Mouse (Mus musculus): ENCODE results near the gene Tprn.
A peak's percentile ranks its signal among the peaks of the same experiment; 100 is the strongest.
"Not testable (repeated sequence)": the region's sequence is repeated elsewhere in the genome, so short reads cannot be mapped to it uniquely, and the experiment has no call there.

Gene Tprn

DNA sequence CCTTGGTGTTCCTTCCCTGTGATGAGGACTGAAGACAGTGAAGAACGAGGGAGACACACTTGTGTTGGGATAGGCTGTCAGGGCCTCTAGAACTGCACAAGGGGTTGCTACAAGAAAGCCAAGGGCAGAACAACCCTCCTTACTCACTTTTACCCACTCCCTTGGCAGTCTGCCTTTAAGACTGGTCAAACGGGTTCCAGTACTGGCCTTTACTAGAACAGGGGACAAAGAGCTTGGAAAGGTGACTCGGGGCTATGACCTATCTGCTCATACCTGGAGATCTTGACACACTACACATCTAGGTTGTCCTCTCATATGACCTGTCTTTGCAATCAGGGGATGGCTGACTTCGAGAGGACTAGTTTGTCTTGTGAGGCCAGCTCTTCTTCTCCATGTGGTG is 24.9 kb upstream of the Tprn start:
- DNase-seq (ENCODE audit: low read depth, low spot score) = no peak

DNA sequence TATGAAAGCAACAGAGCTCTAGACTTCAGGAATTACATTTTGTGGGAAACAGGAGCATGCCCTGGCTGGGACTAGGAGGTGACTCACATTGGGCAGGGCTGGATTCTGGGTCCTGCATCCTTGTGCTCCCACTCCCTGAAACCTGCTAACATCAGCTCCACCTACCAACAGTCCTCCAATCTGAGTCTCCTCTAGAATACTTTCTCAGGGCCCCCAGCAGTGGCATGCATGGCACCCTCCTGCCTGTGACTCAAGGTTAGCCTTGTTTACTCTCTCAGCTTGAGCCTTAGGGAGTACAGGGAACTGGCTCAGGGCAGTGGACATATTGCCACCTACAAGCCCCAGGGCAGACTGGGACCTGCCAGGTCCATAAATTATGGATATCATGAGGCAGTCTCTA is 24.3 kb upstream of the Tprn start:
- no peak for DNase-seq (ENCODE audit: low read depth, low spot score)

DNA sequence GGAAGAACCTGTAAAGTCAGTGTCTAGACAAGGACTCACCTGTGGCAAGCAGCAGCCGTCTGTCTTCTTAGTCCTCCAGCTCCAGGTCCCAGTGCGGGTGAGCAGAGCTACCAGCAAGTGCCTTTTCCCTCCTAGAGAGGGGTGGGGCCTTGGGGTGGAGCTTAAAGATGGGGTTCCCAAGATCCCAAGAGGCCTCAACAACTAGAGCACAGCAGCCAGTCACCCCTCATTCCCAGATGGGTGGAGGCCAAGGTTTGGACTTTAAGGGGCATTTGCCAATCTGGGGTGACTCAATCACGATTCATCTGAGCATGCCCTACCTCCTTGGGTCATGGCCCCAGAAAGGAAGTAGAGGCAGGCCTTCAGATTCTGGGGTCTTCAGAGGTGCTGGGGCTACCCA is 22.7 kb upstream of the Tprn start:
- no peak for DNase-seq (ENCODE audit: low read depth, low spot score)

DNA sequence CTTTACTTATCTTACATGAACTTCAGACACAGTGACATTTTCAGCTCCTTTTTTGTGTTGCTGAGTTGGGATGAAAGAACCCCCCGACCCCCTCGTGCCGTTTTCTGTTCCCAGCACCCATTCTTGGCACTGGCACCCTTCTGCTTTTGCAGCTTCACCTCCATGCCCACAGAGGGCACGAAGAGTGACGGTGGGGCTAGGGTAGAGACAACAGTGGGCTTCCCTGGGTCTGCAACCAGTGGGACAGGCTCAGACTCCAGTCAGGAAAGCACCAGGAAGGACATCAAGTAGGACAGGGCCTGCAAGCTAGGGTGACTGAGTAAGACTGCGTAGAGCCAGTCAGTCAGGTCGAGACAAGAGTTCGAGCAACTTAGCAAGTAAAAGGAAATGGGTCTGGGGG is 22.1 kb upstream of the Tprn start:
- no peak for DNase-seq (ENCODE audit: low read depth, low spot score)

DNA sequence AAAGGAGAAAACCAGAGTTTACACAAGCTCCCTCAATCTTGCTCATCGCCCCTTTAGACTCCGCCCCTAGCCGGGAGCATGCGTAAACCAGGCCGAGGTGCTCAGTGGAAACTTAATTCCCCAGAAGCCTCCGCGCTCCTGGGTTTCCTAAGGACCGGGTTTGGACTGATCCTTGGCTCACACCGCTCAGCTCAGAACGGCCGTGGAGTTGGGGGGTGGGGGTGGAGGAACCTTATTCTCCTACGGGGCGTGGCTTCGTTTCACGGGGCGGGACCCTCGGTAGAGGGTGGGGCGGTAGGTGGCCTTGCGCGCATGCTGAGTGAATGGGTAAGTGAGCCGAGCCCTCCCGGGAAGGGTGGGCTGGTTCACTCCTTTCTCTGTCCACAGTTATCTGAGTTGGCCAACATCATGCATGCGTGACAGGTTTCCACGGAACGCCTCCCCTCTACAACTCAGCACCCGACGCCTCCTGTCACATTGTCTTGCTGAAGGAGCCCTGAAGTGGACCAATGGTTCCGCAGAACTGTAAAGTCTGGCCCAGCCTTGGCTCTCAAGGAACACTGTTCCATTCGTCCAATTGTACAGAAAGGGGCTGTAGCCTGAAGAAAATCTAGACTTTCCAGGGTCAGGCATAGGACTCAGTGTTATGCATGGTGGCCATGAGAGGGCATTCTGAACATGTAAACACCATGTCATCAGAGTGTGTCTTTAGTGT is 21.5 kb upstream of the Tprn start:
- DNase-seq (ENCODE audit: low read depth, low spot score) = peak; percentile 95

DNA sequence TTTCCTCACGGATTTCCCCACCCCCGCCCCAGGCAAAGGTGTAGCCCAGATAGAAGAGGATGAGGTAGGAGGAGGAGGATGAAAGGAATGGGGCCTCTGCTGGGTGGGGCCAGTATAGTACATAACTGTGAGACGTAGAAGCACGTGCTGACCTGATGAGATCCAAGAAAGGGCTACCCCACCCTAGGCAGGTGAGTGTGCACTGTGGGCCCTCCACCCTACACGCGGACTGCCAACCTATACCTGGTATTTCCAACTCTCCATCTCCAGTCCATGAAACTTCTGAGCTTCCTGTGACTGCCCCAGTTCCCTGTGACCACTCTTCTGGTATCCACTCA is 21.0 kb upstream of the Tprn start:
- DNase-seq (ENCODE audit: low read depth, low spot score) = no peak

DNA sequence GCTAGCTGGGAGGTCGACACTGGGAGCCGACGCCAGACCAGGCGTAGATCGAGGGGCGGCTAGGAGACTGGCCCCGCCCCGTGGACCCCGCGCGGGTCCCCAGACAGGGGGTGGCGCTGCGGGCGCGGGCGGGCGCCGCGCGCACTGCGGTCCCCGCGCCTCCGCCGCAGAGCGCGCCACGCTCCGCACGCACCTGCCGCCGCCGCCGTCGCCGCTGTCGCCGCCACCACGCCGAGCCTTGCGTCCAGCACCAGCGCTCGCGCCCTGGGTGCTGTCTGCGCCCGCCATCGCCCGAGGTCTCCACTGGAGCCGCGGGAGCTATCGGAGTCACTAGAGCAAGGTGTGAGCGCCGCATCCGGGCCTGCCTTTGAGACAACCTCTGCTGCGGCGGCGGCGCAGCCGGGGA is 20.3 kb upstream of the Tprn start, which contains the start of the genes Rnf208 and Cysrt1:
Gene Rnf208, plus strand, starts transcription at position 155 of the 406 bp plus-strand sequence.
Gene Cysrt1, minus strand, starts transcription at position 352 of the 406 bp plus-strand sequence.
- peak; percentile 66 for DNase-seq (ENCODE audit: low read depth, low spot score)

DNA sequence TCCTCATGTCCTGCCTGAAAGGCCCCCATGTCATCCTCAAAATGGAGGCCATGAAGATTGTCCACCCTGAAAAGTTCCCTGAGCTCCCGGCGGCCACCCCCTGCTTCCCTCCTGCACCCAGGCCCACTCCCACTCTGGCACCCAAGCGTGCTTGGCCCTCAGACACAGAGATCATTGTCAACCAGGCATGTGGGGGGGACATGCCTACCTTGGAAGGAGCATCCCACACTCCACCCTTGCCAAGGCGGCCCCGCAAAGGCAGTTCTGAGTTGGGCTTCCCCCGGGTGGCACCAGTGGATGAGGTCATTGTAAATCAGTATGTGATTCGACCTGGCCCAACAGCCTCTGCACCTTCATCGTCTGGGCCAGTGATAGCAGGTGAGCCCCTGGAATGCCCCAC is 19.1 kb upstream of the Tprn start:
- no peak for DNase-seq (ENCODE audit: low read depth, low spot score)

DNA sequence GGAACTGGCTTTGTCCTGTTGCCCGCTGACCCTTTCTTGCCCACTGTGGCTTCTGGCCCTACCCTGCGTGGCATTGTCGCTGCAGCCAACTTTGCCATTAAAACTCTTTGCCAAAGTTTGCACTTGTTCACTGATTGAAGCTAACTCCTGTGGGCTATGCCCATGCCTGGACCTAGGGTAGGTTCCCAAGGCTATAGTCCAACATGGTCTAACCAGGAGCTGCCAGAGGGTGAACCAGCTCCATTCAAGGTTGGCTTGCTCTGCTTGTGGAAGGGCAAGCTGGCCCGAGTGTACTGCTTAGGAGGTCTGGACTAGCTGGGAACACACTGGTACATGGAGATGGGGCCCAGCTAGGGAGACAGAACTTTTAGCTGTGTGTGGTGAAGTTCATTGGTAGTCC is 18.3 kb upstream of the Tprn start:
- no peak for DNase-seq (ENCODE audit: low read depth, low spot score)

DNA sequence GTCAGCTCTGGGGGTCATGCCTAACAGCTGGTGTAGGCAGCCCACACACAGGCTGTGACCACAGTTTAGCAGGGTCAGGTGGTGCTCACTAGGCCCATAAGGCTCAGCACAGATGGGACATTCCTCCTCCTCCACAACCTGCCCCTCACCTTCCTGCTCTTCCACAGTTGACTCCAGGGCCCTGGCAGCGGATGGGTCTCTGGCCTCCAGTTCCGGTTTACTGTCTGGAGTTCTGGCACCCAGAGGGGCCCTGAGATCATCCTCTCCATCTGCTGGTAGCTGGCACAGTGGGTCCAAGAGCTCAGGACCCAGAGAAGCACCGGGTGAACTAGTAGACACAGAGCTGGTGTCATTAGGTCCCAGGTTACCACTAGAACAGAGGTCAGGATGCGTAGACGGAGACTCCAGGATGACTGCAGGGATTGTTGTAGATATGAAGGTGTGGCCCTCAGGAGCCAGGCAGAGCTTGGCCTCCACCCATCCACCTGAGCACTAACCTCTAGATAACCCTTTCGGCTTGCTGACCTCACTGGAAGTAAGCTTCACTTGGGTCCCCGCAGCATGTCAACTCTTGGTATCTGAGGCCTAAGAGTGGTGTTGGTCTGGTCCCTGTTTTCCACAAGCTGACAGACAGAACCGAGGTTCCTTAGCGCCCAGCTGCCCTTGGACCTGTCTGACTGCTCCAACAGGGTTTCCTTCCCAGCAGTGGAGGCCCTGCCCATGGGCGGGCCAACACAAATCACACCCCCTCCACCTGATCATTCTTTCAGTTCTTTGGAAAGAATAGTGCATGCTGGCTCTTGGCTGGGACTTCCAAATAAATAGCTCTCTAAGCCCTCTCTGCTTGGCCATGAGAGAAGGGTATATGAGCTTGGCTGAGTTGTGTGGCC is 16.0 kb upstream of the Tprn start, which contains the start of gene AL732309.1:
Gene AL732309.1, minus strand, starts transcription at position 681 of the 890 bp plus-strand sequence.
- DNase-seq (ENCODE audit: low read depth, low spot score) = peak; percentile 88

DNA sequence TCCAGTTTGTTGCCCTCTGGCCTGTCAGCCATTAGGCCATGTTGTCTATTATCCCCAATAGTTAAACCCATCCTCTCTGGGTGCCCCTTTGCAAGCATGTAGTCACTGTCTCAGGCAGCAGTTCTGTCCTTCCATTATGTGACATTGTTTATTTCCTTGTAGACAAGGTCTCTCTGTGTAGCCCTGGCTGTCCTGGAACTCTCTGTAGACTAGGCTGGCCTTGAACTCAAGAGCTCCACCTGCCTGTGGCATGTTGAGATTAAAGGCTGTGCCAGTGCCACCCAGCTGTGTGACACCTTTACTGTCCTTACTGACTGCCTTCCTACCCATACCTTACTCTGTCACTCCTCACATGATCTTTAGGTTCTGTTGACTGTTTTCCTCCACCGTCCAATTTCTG is 10.1 kb upstream of the Tprn start:
- DNase-seq (ENCODE audit: low read depth, low spot score) = no peak

DNA sequence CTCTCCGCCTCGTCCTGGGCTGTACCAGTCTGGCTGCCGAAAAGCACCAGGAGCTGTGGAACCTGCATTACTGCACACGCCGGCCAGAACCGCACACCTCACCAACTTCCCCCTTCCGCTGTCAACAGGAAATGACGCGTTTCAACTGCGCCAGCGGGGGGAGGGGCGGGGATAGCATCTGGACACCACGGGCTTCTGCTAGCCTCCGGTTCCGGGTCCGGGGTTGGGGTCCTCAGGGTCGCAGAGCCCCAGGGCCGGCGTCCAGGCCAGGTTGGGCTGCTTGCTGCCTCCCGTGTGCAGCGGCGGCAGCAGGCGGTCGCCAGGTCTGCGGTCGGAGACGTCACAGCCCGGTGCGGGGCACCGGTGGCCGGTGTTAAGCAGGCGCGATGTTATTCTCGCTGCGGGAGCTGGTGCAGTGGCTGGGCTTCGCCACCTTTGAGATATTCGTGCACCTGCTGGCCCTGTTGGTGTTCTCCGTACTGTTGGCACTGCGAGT is 7.1 kb upstream of the Tprn start, which contains the start of gene Tmem203:
Gene Tmem203, plus strand, starts transcription at position 156 of the 496 bp plus-strand sequence.
- DNase-seq (ENCODE audit: low read depth, low spot score) = peak; percentile 94

DNA sequence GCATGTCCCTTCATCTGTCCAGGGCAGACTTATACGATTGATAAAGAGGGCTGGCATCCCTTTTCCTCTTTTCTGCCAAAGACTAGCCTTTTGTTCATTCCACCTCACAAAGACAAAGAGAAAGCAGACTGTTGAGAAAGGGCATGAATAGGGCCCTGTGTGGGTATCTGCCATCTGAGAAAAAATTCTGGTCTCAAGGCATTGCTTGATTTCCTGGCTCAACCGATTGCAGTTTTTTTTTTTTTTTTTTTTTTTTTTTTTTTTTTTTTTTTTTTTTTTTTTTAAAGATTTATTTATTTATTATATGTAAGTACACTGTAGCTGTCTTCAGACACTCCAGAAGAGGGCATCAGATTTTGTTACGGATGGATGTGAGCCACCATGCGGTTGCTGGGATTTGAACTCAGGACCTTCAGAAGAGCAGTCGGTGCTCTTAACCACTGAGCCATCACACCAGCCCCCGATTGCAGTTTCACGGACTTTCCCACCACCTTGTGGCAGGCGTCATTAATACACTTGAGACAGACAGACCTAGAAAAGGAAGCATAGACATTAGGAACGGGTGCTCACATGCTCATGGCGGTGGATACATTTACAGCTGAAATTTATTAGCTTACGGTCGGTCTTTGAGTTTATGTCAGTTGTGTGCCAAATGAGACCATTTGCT is 5.8 kb upstream of the Tprn start:
- peak; percentile 48 for DNase-seq (ENCODE audit: low read depth, low spot score)

DNA sequence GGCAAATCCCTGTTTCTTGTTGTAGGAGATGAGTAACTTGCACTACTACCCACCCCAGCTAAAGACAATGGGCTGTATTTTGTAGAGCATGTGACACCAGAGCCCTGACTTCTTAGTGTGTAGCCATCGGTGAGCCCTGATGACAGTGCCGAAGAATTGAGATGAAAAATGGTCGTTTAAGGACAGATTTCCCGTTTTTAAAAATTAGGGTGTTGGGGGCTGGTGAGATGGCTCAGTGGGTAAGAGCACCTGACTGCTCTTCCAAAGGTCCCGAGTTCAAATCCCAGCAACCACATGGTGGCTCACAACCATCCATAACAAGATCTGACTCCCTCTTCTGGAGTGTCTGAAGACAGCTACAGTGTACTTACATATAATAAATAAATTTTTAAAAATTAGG is 5.2 kb upstream of the Tprn start:
- DNase-seq (ENCODE audit: low read depth, low spot score) = not testable (repeated sequence)

DNA sequence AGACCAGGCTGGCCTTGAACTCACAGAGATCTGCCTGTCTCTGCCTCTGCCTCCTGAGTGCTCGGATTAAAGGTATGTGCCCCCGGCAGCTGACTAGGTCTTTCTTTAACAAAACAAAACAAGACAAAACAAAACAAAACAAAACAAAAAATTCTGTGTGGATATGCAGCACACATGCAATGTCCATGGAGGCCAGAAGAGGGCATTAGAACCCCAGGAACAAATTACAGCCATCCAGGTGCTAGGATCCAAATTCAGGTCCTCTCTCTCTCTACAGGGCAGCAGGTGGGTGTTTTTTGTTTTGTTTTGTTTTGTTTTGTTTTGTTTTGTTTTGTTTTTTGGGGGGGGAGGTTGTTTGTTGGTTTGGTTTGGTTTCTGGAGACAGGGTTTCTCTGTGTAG is 3.5 kb upstream of the Tprn start:
- no peak for DNase-seq (ENCODE audit: low read depth, low spot score)

DNA sequence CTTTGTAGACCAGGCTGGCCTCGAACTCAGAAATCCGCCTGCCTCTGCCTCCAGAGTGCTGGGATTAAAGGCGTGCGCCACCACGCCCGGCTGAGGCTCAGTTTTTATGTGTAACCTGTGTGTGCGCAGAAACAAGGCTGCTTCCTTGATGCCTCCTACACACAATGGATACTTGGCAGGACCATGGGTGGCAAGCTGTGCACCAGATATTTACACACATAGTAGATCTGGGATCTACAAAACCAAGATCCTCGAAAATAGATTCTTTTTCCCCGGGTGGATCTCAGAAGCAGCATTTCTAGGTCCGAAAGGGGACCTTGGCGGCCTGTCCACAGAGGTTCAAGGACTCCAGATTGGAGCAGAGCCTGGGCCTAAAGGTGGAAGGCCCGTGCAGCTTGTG is 548 bp upstream of the Tprn start:
- peak; percentile 73 for DNase-seq (ENCODE audit: low read depth, low spot score)

DNA sequence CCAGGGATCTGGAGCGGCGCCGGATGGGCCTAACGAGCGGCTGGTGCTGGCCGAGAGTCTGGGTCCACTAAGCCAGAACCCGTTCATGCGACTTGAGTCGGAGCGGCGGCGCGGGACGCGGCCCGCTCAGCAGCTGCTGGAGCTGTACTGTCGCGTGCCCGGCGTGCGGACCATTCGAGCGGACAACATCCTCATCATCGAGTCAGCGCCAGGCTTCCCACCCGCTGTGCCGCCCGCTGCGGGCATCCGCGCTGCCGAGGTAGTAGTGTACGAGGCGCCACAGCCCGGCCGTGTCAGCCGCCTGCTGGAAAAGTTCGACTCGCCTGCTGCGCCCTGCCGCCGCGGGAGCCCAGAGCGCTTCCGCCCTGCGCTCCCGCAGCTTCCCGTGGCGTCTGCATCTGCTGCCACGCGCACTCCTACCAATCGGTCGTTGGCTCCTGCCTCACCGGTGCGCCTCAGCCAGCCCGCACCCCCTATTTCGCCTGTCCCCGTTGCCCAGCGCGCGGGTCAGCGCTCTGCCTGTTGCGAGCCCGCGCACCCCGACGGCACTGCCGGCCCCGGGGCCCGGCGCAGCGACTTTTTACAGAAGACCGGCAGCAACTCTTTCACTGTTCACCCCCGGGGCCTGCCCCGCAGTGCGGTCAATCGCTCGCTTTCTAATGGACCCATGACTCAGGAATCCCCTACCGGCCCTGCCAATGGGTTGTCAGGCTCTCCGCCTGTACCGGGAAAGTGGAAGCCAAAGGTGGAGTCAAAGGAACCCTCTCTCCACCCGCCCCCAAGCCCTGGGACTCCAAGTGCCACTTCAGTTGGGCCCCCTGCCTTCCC is 591 bp downstream of the Tprn start:
- DNase-seq (ENCODE audit: low read depth, low spot score) = peak; percentile 77

DNA sequence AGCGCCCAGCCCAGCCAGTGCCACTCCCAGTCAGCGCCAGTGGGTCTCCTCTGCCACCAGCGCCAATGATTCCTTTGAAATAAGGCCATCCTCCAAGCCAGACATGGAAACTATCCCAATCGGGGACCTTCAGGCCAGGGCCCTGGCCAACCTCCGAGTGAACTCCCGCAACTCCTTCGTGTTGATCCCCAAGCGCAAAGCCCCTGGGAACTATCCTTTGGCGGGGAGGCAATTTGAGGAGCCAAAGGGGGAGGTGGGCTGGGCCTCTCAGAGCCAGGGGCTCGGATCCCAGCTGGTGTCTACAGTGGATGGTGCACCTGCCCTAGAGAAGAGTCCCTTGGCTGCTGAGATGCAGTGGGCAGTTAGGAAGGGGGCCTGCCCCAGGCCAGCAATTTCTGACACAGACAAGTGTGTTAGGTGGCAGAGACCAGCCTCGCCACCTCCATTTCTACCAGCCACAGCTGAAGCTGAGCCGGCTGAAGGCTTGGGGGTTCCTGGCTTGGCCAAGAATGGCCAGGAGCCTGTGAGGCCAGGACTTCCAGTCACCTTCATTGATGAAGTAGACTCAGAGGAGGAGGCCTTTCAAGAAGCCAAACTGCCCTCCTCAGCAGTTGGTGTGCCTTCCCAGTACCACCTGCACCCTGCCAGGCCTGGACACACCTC is 1.3 kb downstream of the Tprn start:
- no peak for DNase-seq (ENCODE audit: low read depth, low spot score)

DNA sequence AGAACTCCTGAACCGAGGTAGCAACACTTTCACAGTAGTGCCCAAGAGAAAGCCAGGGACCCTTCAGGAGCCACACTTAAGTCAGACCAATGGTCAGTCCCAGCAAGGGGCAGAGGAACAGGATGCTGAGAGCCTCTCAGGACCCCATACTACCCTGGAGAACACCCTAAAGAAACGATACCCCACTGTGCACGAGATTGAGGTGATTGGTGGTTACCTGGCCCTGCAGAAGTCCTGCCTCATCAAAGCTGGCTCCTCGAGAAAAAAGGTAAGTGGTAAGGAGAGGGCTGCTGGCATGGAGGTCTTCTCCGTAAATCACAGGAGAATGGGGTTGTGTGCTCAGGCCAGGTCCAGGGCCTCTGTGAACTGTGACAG is 1.9 kb downstream of the Tprn start:
- DNase-seq (ENCODE audit: low read depth, low spot score) = no peak

DNA sequence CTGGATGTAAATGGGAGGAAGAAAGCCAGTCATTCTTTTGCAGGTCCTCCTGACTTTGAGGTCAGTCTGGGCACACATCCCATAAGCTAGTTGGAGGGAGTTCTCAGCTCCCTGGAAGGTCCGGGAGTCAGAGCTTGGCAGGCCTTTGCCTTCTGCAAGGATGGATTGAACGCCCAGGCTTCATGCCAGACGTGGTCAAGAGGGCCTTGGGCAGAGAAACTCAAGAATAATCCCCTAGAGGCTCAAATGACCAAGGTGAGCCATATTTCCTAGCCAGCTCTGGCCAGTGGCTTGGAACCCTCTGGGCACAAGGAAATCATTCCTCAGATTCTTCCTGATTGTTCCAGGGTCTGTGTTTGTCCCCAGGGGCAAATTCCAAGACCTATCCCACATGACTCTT is 2.4 kb downstream of the Tprn start:
- peak; percentile 98 for DNase-seq (ENCODE audit: low read depth, low spot score)
